Mouse (Mus musculus): ENCODE measurements around the gene Trip10.

- TF ChIP-seq CTCF (IDR thresholded peaks at IDR 0.05; ENCODE audit: low read depth) (no peak), EP300 (IDR thresholded peaks at IDR 0.05; ENCODE audit: low read depth) (no peak)
These were observed 37.6 kb downstream of the Trip10 start for GRCm38 (mm10) chr17:57286718-57287355.

All from heart, postnatal 0 days (tissue).